In genomic region chr5:124155943-124156342, GRCm38 (mm10) we compare ENCODE assay signal across 24 mouse cellular contexts.
"Had no signal": no experiment of that assay in that cellular context is flagged by ENCODE, and none has a peak within 500 bp of the region (broad histone marks: within the 10 kb centered on the region; RNA-seq: fewer than 3 reads in every experiment).

No protein-coding gene starts in this region.

- DNase-seq: forebrain, postnatal 0 days; gastrocnemius, postnatal 14 days; gastrocnemius, postnatal 36 days; heart, adult 11 months; heart, adult 2 months; heart, postnatal 14 days; heart, postnatal 36 days; kidney, adult 11 months; kidney, adult 2 months; kidney, adult 9 months; kidney, postnatal 14 days; kidney, postnatal 36 days; layer of hippocampus, adult 9-11 months; layer of hippocampus, postnatal 36 days; left cerebral cortex, postnatal 4 days had no signal

- H3K27me3 ChIP-seq: heart, embryonic 13.5 days; heart, embryonic 15.5 days; hindbrain, embryonic 13.5 days; hindbrain, embryonic 15.5 days; kidney, embryonic 15.5 days had no signal

- ATAC-seq: forebrain, postnatal 0 days; hindbrain, postnatal 0 days; intestine, embryonic 16.5 days had no signal

- H3K4me3 ChIP-seq: heart, adult 2 months; heart, embryonic 13.5 days; heart, embryonic 15.5 days; hindbrain, embryonic 13.5 days; hindbrain, embryonic 15.5 days; kidney, embryonic 15.5 days had no signal

- H3K4me2 ChIP-seq: heart, embryonic 11.5 days; heart, embryonic 13.5 days; heart, embryonic 15.5 days; hindbrain, embryonic 13.5 days; hindbrain, embryonic 15.5 days; kidney, embryonic 15.5 days had no signal

- H3K9ac ChIP-seq: forebrain, postnatal 0 days; heart, embryonic 13.5 days; heart, embryonic 15.5 days; hindbrain, embryonic 13.5 days; hindbrain, embryonic 15.5 days; kidney, embryonic 15.5 days had no signal

- H3K27ac ChIP-seq: heart, adult 2 months; heart, embryonic 13.5 days; heart, embryonic 15.5 days; hindbrain, embryonic 13.5 days; hindbrain, embryonic 15.5 days; hindbrain, postnatal 0 days; kidney, embryonic 15.5 days; kidney, postnatal 0 days had no signal

- H3K9me3 ChIP-seq: heart, embryonic 13.5 days; heart, embryonic 15.5 days; hindbrain, embryonic 13.5 days; hindbrain, embryonic 15.5 days; kidney, embryonic 15.5 days had no signal

- H3K4me1 ChIP-seq: hindbrain, embryonic 15.5 days; kidney, embryonic 15.5 days had no signal

- H3K36me3 ChIP-seq: hindbrain, embryonic 15.5 days had no signal
